Mouse (Mus musculus) embryonic facial prominence, embryonic 14.5 days (tissue): Measurements from ENCODE around the gene Gm11733. TPM values are rescaled to one million over a fixed set of nuclear protein-coding genes. Genes with fewer than 3 reads are reported as not detected.

Experiments used
- ATAC-seq: fragments of 200-750 bp; cut with Nextera tagmentation; 2 replicates; pipeline ENCODE4 v1.8.0; 2017; ENCODE audit warnings: low read depth, moderate number of reproducible peaks, moderate TSS enrichment
- DNase-seq: peaks from one replicate; pipeline ENCODE4 v3.0.0-alpha.2; 2015; ENCODE audit warnings: low spot score
- H3K27ac ChIP-seq: fragments of 300-500 bp; sonication (generic); replicated peaks from 2 replicates; pipeline ENCODE4 v1.5.1; 2014; ENCODE audit warnings: low read depth, mild to moderate bottlenecking, low read length, moderate library complexity
- H3K27me3 ChIP-seq: fragments of 300-500 bp; sonication (generic); replicated peaks from 2 replicates; pipeline ENCODE4 v1.6.1; 2014; ENCODE audit warnings: low read length; ENCODE audit not compliant: control insufficient read depth, insufficient read depth
- H3K36me3 ChIP-seq: fragments of 300-500 bp; sonication (generic); 2 replicates; pipeline ENCODE4 v1.6.1; 2014; ENCODE audit warnings: low read length, mixed read lengths; ENCODE audit not compliant: control insufficient read depth, insufficient read depth
- H3K4me1 ChIP-seq: fragments of 300-500 bp; sonication (generic); 2 replicates; pipeline ENCODE4 v1.6.1; 2014; ENCODE audit warnings: antibody characterized with exemption, low read length; ENCODE audit not compliant: control insufficient read depth, insufficient read depth
- H3K4me2 ChIP-seq: fragments of 300-500 bp; sonication (generic); 2 replicates; pipeline ENCODE4 v1.6.1; 2014; ENCODE audit warnings: low read depth, mild to moderate bottlenecking, low read length, moderate library complexity, mixed read lengths
- H3K4me3 ChIP-seq: fragments of 300-500 bp; sonication (generic); 2 replicates; pipeline ENCODE4 v1.5.1; 2014; ENCODE audit warnings: low read depth, mild to moderate bottlenecking, low read length
- H3K9ac ChIP-seq: fragments of 300-500 bp; sonication (generic); 2 replicates; pipeline ENCODE4 v1.6.1; 2014; ENCODE audit warnings: low read depth, mild to moderate bottlenecking, low read length, moderate library complexity, mixed read lengths
- H3K9me3 ChIP-seq: fragments of 300-500 bp; sonication (generic); 2 replicates; pipeline ENCODE4 v1.6.1; 2016; ENCODE audit warnings: low read length; ENCODE audit not compliant: control insufficient read depth
- WGBS: fragments of 180-500 bp; shearing (Covaris S2); extraction: QIAGEN DNeasy Blood & Tissue Kit; methylation state at CpG from one replicate; pipeline ENCODE4 v1.1.7; 2014; 5-methylcytosine and 5-hydroxymethylcytosine counted together
- polyA plus RNA-seq: library from polyadenylated mRNA; unstranded; fragments of >200 nt; fragmentation: Nextera tagmentation; extraction: Ambion mirVana; gene quantifications from 2 replicates; pipeline ENCODE4 v1.2.1, GENCODE M21; 2014

Gm11733 gene
- polyA plus RNA-seq, 1 experiment from 2014 or later, result 0.10 TPM

- Histone ChIP-seq H3K4me1 (0 out of 2 replicates have a peak, but pooled peaks cover 2% of the 10 kb centered on the region), H3K4me3 (no peak overlapping the region), H3K27me3 (no peaks in the 10 kb centered on the region), H3K36me3 (no peaks in the 10 kb centered on the region), H3K27ac (peak overlapping the region; percentile 21; the same call in 1 of the 2 replicates), H3K9ac (no peak overlapping the region), H3K4me2 (no peak overlapping the region), H3K9me3 (peaks cover 4% of the 10 kb centered on the region; the same call in 1 of the 2 replicates)
- DNase-seq, result peak; percentile 36
- peak; percentile 47; the same call in 1 of the 2 replicates for ATAC-seq
- WGBS, result 61% methylated on average over 10 of the region's 10 CpGs
Measured at GRCm38 (mm10) chr11:117515718-117516421, 31.7 kb downstream of the Gm11733 start.

GRCm38 (mm10) chr11:117516422-117516796 is 32.2 kb downstream of the Gm11733 start:
- Histone ChIP-seq H3K9ac (no peak overlapping the region), H3K27me3 (no peaks in the 10 kb centered on the region), H3K4me1 (0 out of 2 replicates have a peak, but pooled peaks cover 2% of the 10 kb centered on the region), H3K27ac (peak overlapping the region; percentile 21; the same call in 1 of the 2 replicates), H3K36me3 (no peaks in the 10 kb centered on the region), H3K9me3 (peaks cover 4% of the 10 kb centered on the region; the same call in 1 of the 2 replicates), H3K4me3 (no peak overlapping the region), H3K4me2 (no peak overlapping the region)
- ATAC-seq (no peak), DNase-seq (no peak)
- 93% methylated on average over 3 of the region's 3 CpGs for WGBS

- H3K4me2 ChIP-seq, result no peak overlapping the region
- H3K36me3 ChIP-seq, result no peaks in the 10 kb centered on the region
- DNase-seq (peak; percentile 68), ATAC-seq (peak; percentile 19; the same call in 1 of the 2 replicates)
- H3K4me1 ChIP-seq, result peaks cover 25% of the 10 kb centered on the region
- no peak overlapping the region for H3K9ac ChIP-seq
- no peak overlapping the region for H3K4me3 ChIP-seq
- peak overlapping the region; percentile 81 for H3K27ac ChIP-seq
- H3K9me3 ChIP-seq, result peaks cover 4% of the 10 kb centered on the region; the same call in 1 of the 2 replicates
- no peaks in the 10 kb centered on the region for H3K27me3 ChIP-seq
- 47% methylated on average over 13 of the region's 13 CpGs for WGBS
Measured at GRCm38 (mm10) chr11:117521906-117522780, 38.0 kb downstream of the Gm11733 start.

GRCm38 (mm10) chr11:117522879-117523519 is 38.8 kb downstream of the Gm11733 start:
- Histone ChIP-seq H3K9me3 (peaks cover 4% of the 10 kb centered on the region; the same call in 1 of the 2 replicates), H3K4me3 (no peak overlapping the region), H3K4me2 (peak overlapping the region; percentile 16; the same call in 1 of the 2 replicates), H3K27me3 (no peaks in the 10 kb centered on the region), H3K9ac (peak overlapping the region; percentile 35; the same call in 1 of the 2 replicates), H3K4me1 (peaks cover 25% of the 10 kb centered on the region), H3K27ac (peak overlapping the region; percentile 81), H3K36me3 (no peaks in the 10 kb centered on the region)
- ATAC-seq, result peak; percentile 77
- 34% methylated on average over 9 of the region's 16 CpGs for WGBS
- peak; percentile 83 for DNase-seq

GRCm38 (mm10) chr11:117525606-117526349 is 41.6 kb downstream of the Gm11733 start:
- H3K36me3 ChIP-seq, result no peaks in the 10 kb centered on the region
- H3K9me3 ChIP-seq, result no peaks in the 10 kb centered on the region
- no peak overlapping the region for H3K9ac ChIP-seq
- WGBS, result 9% methylated on average over 18 of the region's 18 CpGs
- H3K4me1 ChIP-seq, result peaks cover 25% of the 10 kb centered on the region
- H3K27ac ChIP-seq, result no peak overlapping the region
- no peak overlapping the region for H3K4me2 ChIP-seq
- no peaks in the 10 kb centered on the region for H3K27me3 ChIP-seq
- DNase-seq, result no peak
- ATAC-seq, result peak; percentile 9; the same call in 1 of the 2 replicates
- no peak overlapping the region for H3K4me3 ChIP-seq

- ATAC-seq (no peak), DNase-seq (no peak)
- H3K27me3 ChIP-seq, result no peaks in the 10 kb centered on the region
- H3K9ac ChIP-seq, result no peak overlapping the region
- no peak overlapping the region for H3K4me3 ChIP-seq
- no peak overlapping the region for H3K27ac ChIP-seq
- H3K36me3 ChIP-seq, result no peaks in the 10 kb centered on the region
- H3K4me1 ChIP-seq, result peaks cover 3% of the 10 kb centered on the region; the same call in 1 of the 2 replicates
- 60% methylated on average over 10 of the region's 10 CpGs for WGBS
- H3K4me2 ChIP-seq, result no peak overlapping the region
- H3K9me3 ChIP-seq, result no peaks in the 10 kb centered on the region
Measured at GRCm38 (mm10) chr11:117532374-117532773, 48.2 kb downstream of the Gm11733 start.

GRCm38 (mm10) chr11:117534912-117535311 is 50.7 kb downstream of the Gm11733 start:
- no peaks in the 10 kb centered on the region for H3K27me3 ChIP-seq
- no peak for ATAC-seq
- no peaks in the 10 kb centered on the region for H3K9me3 ChIP-seq
- 69% methylated on average over 10 of the region's 10 CpGs for WGBS
- H3K9ac ChIP-seq, result no peak overlapping the region
- H3K27ac ChIP-seq, result no peak overlapping the region
- H3K36me3 ChIP-seq, result no peaks in the 10 kb centered on the region
- peaks cover 3% of the 10 kb centered on the region; the same call in 1 of the 2 replicates for H3K4me1 ChIP-seq
- no peak for DNase-seq
- no peak overlapping the region for H3K4me3 ChIP-seq
- H3K4me2 ChIP-seq, result no peak overlapping the region
